Mouse (Mus musculus) layer of hippocampus, adult 9-10 months (tissue): ENCODE results near the gene Armh1.
"Not testable (repeated sequence)": the region's sequence is repeated elsewhere in the genome, so short reads cannot be mapped to it uniquely, and the experiment has no call there.

Experiments
- DNase-seq: peaks from one replicate; pipeline ENCODE4 v3.0.0; 2022; ENCODE audit warnings: low spot score

Gene Armh1

GRCm38 (mm10) chr4:117267831-117268437 lies 16.0 kb upstream of the Armh1 start:
- DNase-seq, result no peak

- DNase-seq, result peak; percentile 89
Measured at GRCm38 (mm10) chr4:117267284-117267683, 15.4 kb upstream of the Armh1 start.

- no peak for DNase-seq
Measured at GRCm38 (mm10) chr4:117262987-117263386, 11.1 kb upstream of the Armh1 start.

GRCm38 (mm10) chr4:117262101-117262913 lies 10.4 kb upstream of the Armh1 start:
- DNase-seq, result no peak

- no peak for DNase-seq
Measured at GRCm38 (mm10) chr4:117261222-117261621, 9.3 kb upstream of the Armh1 start.

- not testable (repeated sequence) for DNase-seq
Measured at GRCm38 (mm10) chr4:117259909-117260308, 8.0 kb upstream of the Armh1 start.

GRCm38 (mm10) chr4:117254672-117255071 lies 2.7 kb upstream of the Armh1 start:
- no peak for DNase-seq

GRCm38 (mm10) chr4:117254017-117254627 lies 2.2 kb upstream of the Armh1 start:
- DNase-seq, result no peak

- no peak for DNase-seq
Measured at GRCm38 (mm10) chr4:117253218-117254016, 1.5 kb upstream of the Armh1 start.

GRCm38 (mm10) chr4:117252755-117253154 lies 830 bp upstream of the Armh1 start:
- DNase-seq, result no peak

GRCm38 (mm10) chr4:117252351-117252750 lies 426 bp upstream of the Armh1 start:
- no peak for DNase-seq

- DNase-seq, result no peak
Measured at GRCm38 (mm10) chr4:117250982-117251381, 943 bp downstream of the Armh1 start.

GRCm38 (mm10) chr4:117240867-117241266 lies 11.1 kb downstream of the Armh1 start:
- no peak for DNase-seq

GRCm38 (mm10) chr4:117239153-117239552 lies 12.8 kb downstream of the Armh1 start:
- DNase-seq, result no peak

GRCm38 (mm10) chr4:117235822-117236221 lies 16.1 kb downstream of the Armh1 start:
- no peak for DNase-seq

- no peak for DNase-seq
Measured at GRCm38 (mm10) chr4:117234166-117234741, 17.7 kb downstream of the Armh1 start.

- no peak for DNase-seq
Measured at GRCm38 (mm10) chr4:117231208-117231607, 20.7 kb downstream of the Armh1 start.

GRCm38 (mm10) chr4:117230331-117230730 lies 21.6 kb downstream of the Armh1 start:
- DNase-seq, result no peak

- no peak for DNase-seq
Measured at GRCm38 (mm10) chr4:117229590-117229989, 22.3 kb downstream of the Armh1 start.

GRCm38 (mm10) chr4:117225250-117225649 lies 26.7 kb downstream of the Armh1 start:
- no peak for DNase-seq

- DNase-seq, result no peak
Measured at GRCm38 (mm10) chr4:117224122-117224521, 27.8 kb downstream of the Armh1 start.

GRCm38 (mm10) chr4:117223001-117223400 lies 28.9 kb downstream of the Armh1 start:
- no peak for DNase-seq
